ENCODE assay signal across 14 mouse cellular contexts in the genomic region with DNA sequence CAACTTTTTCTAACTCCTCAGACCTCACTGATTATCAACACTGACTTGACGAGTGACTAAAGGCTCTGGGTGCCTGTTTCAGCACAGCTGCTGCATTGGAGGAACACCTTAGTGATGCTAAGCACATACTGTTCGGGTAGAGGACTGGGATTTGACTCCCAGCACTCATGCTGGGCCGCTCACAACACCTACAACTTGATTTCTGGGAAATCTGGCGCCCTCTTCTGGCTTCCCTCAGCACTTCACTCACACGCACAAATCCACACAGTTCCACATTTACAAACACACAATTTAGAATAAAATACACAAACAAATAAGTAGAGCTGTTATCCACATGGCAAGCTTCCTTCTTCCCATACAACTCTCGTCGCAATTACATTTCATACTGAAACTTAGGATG.
A peak's percentile ranks its signal among the peaks of the same experiment; 100 is the strongest.
DNase-seq lines count a peak whose midpoint lies in the region; ATAC-seq and TF ChIP-seq lines count a peak whose summit lies in the region.
"Had no signal": no experiment of that assay in that cellular context is flagged by ENCODE, and none has a peak within 500 bp of the region (broad histone marks: within the 10 kb centered on the region; RNA-seq: fewer than 3 reads in every experiment).

No protein-coding gene starts in this region.

- H3K27ac ChIP-seq in cerebellum, adult 2 months (ENCODE audit: insufficient read depth, low read length), result no peak overlapping the region
- H3K27ac ChIP-seq: embryonic facial prominence, embryonic 12.5 days; midbrain, embryonic 10.5 days had no signal

- H3K9me3 ChIP-seq in G1E (replicated peaks), result no peaks in the 10 kb centered on the region
- H3K9me3 ChIP-seq: embryonic facial prominence, embryonic 12.5 days; midbrain, embryonic 10.5 days had no signal

- no peak for ATAC-seq in G1E (ENCODE audit: extremely low read depth, insufficient number of reproducible peaks, low FRiP score, poor library complexity, severe bottlenecking)
- peak; percentile 50; the same call in 1 of the 2 replicates for ATAC-seq in megakaryocyte progenitor cell, adult 5-6 weeks (replicated peaks; ENCODE audit: poor library complexity)
- no peak for ATAC-seq in frontal cortex, adult (ENCODE audit: low TSS enrichment)
- ATAC-seq: forebrain, embryonic 16.5 days had no signal

- DNase-seq in cerebellum, adult 2 months, result no peak
- no peak for DNase-seq in cerebellum, postnatal 36 days
- no peak for DNase-seq in lung, adult 2 months
- DNase-seq in lung, postnatal 4 days, result no peak
- DNase-seq in G1E (ENCODE audit: low spot score), result no peak
- no peak for DNase-seq in cerebellum, adult 18-20 months
- DNase-seq: cerebellum, adult 9-10 months; kidney, adult 18-20 months; retina, postnatal 1 day had no signal

- WGBS in cerebellum, adult 2 months, result 90% methylated on average over 7 of the region's 7 CpGs
- 92% methylated on average over 7 of the region's 7 CpGs for WGBS in lung, adult 2 months

- 0 out of 2 replicates have a peak, but pooled peaks have one; percentile 20 for TF ChIP-seq CTCF in cerebellum, adult 2 months (IDR thresholded peaks at IDR 0.05; ENCODE audit: borderline replicate concordance, insufficient read depth, low read depth, low read length)
- TF ChIP-seq CTCF in lung, adult 2 months (IDR thresholded peaks at IDR 0.05; ENCODE audit: insufficient read depth, low read length), result peak; percentile 31; the same call in 1 of the 2 replicates
- 0 out of 2 replicates have a peak, but pooled peaks have one; percentile 21 for TF ChIP-seq CTCF in G1E (IDR thresholded peaks at IDR 0.05; ENCODE audit: low read depth, low read length)

- no peaks in the 10 kb centered on the region for H3K27me3 ChIP-seq in cerebellum, adult 2 months (ENCODE audit: control insufficient read depth, insufficient read depth, low read length)
- H3K27me3 ChIP-seq in G1E (ENCODE audit: insufficient read depth, low read length), result no peaks in the 10 kb centered on the region
- H3K27me3 ChIP-seq: embryonic facial prominence, embryonic 12.5 days had no signal

- H3K4me3 ChIP-seq in cerebellum, adult 2 months (replicated peaks; ENCODE audit: insufficient read depth, low read depth, low read length), result no peak overlapping the region
- H3K4me3 ChIP-seq in lung, adult 2 months (replicated peaks; ENCODE audit: extremely low read depth, low read depth, low read length), result no peak overlapping the region
- H3K4me3 ChIP-seq in G1E (ENCODE audit: low read depth, low read length), result no peak overlapping the region
- H3K4me3 ChIP-seq: embryonic facial prominence, embryonic 12.5 days; midbrain, embryonic 10.5 days had no signal

- peaks cover 13% of the 10 kb centered on the region for H3K4me1 ChIP-seq in cerebellum, adult 2 months (ENCODE audit: control insufficient read depth, insufficient read depth, low read length)
- H3K4me1 ChIP-seq in lung, adult 2 months (ENCODE audit: control insufficient read depth, insufficient read depth, low read length), result 0 out of 2 replicates have a peak, but pooled peaks cover 2% of the 10 kb centered on the region
- H3K4me1 ChIP-seq in G1E (ENCODE audit: insufficient read depth, low read depth, low read length), result no peaks in the 10 kb centered on the region
- H3K4me1 ChIP-seq: embryonic facial prominence, embryonic 12.5 days; midbrain, embryonic 10.5 days had no signal

- H3K36me3 ChIP-seq in G1E (replicated peaks), result peaks cover 27% of the 10 kb centered on the region
- H3K36me3 ChIP-seq: embryonic facial prominence, embryonic 12.5 days had no signal

- no peak for TF ChIP-seq POLR2A in cerebellum, adult 2 months (IDR thresholded peaks at IDR 0.05; ENCODE audit: borderline replicate concordance, insufficient read depth, low read length)
- TF ChIP-seq POLR2A in lung, adult 2 months (IDR thresholded peaks at IDR 0.05; ENCODE audit: borderline replicate concordance, extremely low read depth, low read depth, low read length), result no peak
